Mouse (Mus musculus): ENCODE data around the gene Arl2.

Gene Arl2

GRCm38 (mm10) chr19:6126789-6127580, 14.4 kb downstream of the Arl2 start:
- no peak for DNase-seq (ENCODE audit: inconsistent ontology term)

- DNase-seq (ENCODE audit: inconsistent ontology term): no peak
These were observed 15.1 kb downstream of the Arl2 start for GRCm38 (mm10) chr19:6126289-6126688.

DNA sequence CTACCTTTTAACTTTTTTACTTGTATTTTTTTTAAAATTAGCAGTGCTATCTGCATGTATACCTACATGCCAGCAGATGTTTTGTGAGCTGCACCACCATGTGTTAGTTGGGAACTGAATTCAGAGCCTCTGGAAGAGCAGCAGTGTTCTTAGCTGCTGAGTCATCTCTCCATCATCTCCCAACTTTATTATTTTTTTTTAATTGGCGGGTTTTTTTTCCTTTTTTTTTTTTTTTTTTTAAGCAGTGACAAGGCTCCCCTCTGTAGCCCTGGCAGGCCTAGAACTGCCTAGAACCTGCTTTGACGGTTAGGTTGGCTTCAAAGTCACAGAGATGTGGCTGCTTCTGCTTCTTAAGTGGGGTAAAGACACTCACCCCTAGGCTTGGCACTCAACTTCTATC, 16.4 kb downstream of the Arl2 start:
- no peak for DNase-seq (ENCODE audit: inconsistent ontology term)

GRCm38 (mm10) chr19:6123330-6123729, 18.0 kb downstream of the Arl2 start:
- no peak for DNase-seq (ENCODE audit: inconsistent ontology term)

- DNase-seq (ENCODE audit: inconsistent ontology term): no peak
These were observed 19.6 kb downstream of the Arl2 start for GRCm38 (mm10) chr19:6121761-6122160.

DNA sequence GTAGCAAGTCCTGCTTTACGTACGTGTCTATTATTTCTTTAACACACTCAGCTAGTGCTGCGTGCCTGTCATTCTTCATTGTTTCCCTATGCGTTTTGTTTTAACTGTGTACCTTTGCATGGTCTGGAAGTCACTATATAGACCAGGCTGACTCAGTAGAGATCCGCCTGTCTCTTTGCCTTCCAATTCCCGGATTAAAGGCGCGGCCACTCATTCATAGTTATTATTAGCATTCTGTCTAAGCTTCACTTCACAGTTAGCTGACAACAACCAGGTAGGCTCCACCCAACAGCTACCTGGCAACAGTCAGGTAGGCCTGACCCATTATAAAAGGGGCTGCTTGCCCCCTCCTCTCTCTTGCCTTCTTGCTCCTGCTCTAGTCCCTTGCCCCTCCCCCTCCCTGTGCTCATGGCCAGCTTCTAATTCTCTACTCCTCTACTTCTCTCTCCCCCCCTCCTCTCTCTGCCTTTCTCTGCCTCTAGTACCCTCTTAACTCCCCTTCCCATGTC, 22.6 kb downstream of the Arl2 start:
- no peak for DNase-seq (ENCODE audit: inconsistent ontology term)

DNA sequence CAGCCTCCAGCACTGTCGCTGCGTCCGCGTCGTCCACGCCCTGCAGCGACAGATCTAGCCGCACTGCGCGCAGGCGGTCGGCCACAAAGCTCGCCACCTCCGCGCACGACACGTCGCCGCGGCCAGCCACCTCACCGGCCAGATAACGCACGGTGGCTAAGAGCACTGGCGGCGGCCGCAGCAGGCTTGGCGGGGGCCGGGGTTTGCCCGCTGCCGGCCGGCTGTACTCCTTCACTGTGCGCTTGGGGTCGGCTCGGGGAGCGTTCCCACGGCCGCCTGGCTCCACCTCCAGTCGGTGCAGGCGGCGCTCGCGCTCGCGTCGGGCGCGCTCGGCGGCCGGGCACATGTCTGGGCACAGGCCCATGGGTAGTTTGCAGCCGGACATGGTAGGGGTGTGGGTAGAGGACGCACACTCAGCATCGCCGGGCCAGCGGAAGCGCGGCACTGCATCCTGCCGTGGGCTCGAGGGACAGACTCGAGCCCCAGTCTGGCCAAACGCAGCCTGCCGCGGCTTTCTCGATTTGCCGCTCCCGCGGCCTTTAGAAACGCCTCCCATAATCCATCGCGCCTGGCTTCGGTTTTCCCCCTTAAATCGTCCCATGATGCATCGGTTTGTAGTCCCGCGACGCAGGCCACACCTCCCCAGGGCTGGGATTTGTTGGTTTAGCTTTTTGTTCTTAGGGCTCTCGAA, 23.2 kb downstream of the Arl2 start, which contains the start of gene Sac3d1:
TSS of gene Sac3d1 (minus strand) at position 665 of the 691 bp plus-strand sequence.
- DNase-seq (ENCODE audit: inconsistent ontology term): peak; percentile 94

GRCm38 (mm10) chr19:6117346-6117985, 23.9 kb downstream of the Arl2 start:
- DNase-seq (ENCODE audit: inconsistent ontology term): peak; percentile 29

- DNase-seq (ENCODE audit: inconsistent ontology term): no peak
These were observed 25.1 kb downstream of the Arl2 start for GRCm38 (mm10) chr19:6116113-6116850.

GRCm38 (mm10) chr19:6113116-6113515, 28.2 kb downstream of the Arl2 start:
- no peak for DNase-seq (ENCODE audit: inconsistent ontology term)

GRCm38 (mm10) chr19:6105586-6105985, 35.8 kb downstream of the Arl2 start, which contains the start of gene Naaladl1:
Gene Naaladl1, plus strand, starts transcription at chr19:6105782.
- DNase-seq (ENCODE audit: inconsistent ontology term): no peak

- no peak for DNase-seq (ENCODE audit: inconsistent ontology term)
These were observed 36.9 kb downstream of the Arl2 start for GRCm38 (mm10) chr19:6104476-6104875.

DNA sequence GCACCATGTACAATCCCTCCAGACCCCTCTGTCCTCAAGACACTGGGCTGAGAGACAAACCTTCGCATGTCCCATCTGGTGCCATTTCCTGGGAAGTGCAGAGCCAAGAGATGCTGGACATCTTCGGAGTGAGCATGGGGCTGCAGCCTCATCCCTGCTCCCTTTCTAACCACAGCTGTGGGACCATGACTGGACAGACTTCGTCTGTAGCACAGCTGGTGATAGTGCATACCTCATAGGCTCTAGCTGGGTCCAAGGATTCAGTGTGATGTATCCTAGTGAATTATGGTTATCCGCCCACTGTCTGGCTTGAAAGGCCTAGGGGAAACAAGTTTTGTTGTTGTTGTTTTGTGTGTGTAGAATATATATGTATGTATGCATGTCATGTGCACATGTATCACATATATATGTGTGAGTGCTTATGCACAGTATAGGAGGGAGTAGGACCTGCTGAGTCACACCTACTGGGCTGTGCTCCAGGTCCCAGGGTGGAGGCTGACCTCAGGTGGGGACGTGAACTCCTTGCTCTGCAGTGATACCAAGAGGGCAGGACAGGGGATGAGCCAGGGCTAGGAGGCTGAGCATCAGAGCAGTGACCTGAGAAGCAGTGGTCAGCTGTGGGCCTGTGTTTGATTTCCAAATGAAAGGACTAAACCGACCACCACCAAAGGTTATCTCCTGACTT, 39.0 kb downstream of the Arl2 start:
- no peak for DNase-seq (ENCODE audit: inconsistent ontology term)

GRCm38 (mm10) chr19:6101186-6101585, 40.2 kb downstream of the Arl2 start:
- DNase-seq (ENCODE audit: inconsistent ontology term): no peak

GRCm38 (mm10) chr19:6097847-6098246, 43.5 kb downstream of the Arl2 start:
- DNase-seq (ENCODE audit: inconsistent ontology term): no peak

DNA sequence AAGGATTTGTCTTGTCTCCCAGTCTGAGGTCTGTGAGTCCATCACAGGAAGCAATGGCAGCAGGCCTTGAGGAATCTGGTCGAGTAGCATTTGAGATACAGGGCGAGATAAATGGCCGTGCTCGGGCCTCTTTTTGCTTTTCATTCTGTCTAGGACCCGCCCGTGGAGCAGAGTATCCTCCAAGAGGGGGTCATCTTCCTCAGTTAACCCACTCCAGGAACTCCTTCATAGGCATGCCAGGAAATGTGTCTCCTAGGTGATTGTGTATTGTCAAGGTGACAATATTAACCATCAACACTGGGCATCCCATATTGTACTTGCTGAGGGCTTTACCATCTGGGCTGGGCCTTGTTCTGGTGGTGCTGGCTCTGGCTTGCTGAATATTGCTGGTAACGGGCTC, 47.2 kb downstream of the Arl2 start, which contains the start of gene AC131692.1:
TSS of gene AC131692.1 (plus strand) at position 301 of the 400 bp plus-strand sequence.
- no peak for DNase-seq (ENCODE audit: inconsistent ontology term)

DNA sequence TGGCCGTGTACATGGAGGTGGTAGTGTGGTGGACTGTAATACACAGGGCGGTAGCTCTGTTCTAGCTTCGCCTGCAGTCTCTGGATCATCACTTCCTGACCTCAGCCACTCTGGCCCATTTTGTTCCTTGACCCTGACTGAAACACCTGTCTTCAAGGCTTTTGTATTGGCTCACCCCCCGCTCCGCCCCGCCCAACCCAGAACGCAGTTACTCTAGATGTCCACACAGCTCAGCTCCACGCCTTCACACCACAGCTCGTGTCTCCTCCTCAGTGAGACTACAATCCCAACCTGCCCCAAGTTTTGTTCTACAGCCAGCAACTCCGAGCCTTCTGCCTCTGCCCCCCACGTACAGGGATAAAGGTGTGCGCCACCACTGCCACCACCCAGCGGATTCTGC, 52.5 kb downstream of the Arl2 start:
- no peak for DNase-seq (ENCODE audit: inconsistent ontology term)

GRCm38 (mm10) chr19:6085417-6085879, 55.9 kb downstream of the Arl2 start:
- DNase-seq (ENCODE audit: inconsistent ontology term): peak; percentile 85

GRCm38 (mm10) chr19:6084478-6085248, 56.7 kb downstream of the Arl2 start, which contains the start of the genes Zfpl1 and Cdca5:
Gene Zfpl1, minus strand, starts transcription at chr19:6084956.
Gene Cdca5, plus strand, starts transcription at chr19:6084983.
- DNase-seq (ENCODE audit: inconsistent ontology term): peak; percentile 98

Measured in Muller cell, postnatal 12 days (primary cell).